Mouse (Mus musculus) left cerebral cortex, postnatal 14 days (tissue): ENCODE data around the gene Pnmal1. TPM values are rescaled to one million over a fixed set of nuclear protein-coding genes. Genes with fewer than 3 reads are reported as not detected.

Experiments used
- total RNA-seq, 2 experiments: library from RNA; stranded (reverse); gene quantifications; 2 replicates each; pipeline ENCODE4 v1.2.3; 2021

Pnmal1 gene
- total RNA-seq, 2 experiments from 2014 or later = 85.4 to 91.6 TPM

Other genes with a start within 250 kb of the Pnmal1 start
- not detected for gene Ceacam9, start 237.8 kb upstream of the Pnmal1 start, total RNA-seq
- 100 to 1,000 TPM; 349 to 363 TPM for gene Ap2s1, start 221.3 kb upstream of the Pnmal1 start, total RNA-seq
- 1 to 10 TPM; 3.8 to 5.7 TPM for gene Slc1a5, start 178.3 kb upstream of the Pnmal1 start, total RNA-seq
- gene Strn4, start 143.8 kb upstream of the Pnmal1 start, total RNA-seq = 100 to 1,000 TPM; 333 to 347 TPM
- gene Fkrp, start 142.9 kb upstream of the Pnmal1 start, total RNA-seq = 10 to 100 TPM; 50.3 to 57.2 TPM
- 1 to 10 TPM; 9.0 to 9.3 TPM for gene Prkd2, start 116.8 kb upstream of the Pnmal1 start, total RNA-seq
- 100 to 1,000 TPM; 130 to 141 TPM for gene Dact3, start 84.4 kb upstream of the Pnmal1 start, total RNA-seq
- gene Gng8, start 67.9 kb upstream of the Pnmal1 start, total RNA-seq = 1 to 10 TPM; 1.2 to 1.5 TPM
- under 1 TPM in 1 of 2 experiments, not detected in 1; 0.11 TPM for gene Ptgir, start 53.2 kb upstream of the Pnmal1 start, total RNA-seq
- gene Calm3, start 35.6 kb upstream of the Pnmal1 start, total RNA-seq = 1,000 to 10,000 TPM; 2,088 to 2,136 TPM
- 100 to 1,000 TPM; 215 to 249 TPM for gene Pnmal2, start 15.0 kb upstream of the Pnmal1 start, total RNA-seq
- gene Gm42372, start 23.4 kb downstream of the Pnmal1 start, total RNA-seq = 10 to 100 TPM; 59.2 to 61.7 TPM
- 1 to 10 TPM; 3.0 TPM for gene Ccdc8, start 33.0 kb downstream of the Pnmal1 start, total RNA-seq
- gene Ppp5c, start 68.2 kb downstream of the Pnmal1 start, total RNA-seq = 100 to 1,000 TPM; 182 to 185 TPM
- 10 to 100 TPM in 1 of 2 experiments, 1 to 10 TPM in 1; 8.3 to 16.0 TPM for gene Hif3a, start 102.7 kb downstream of the Pnmal1 start, total RNA-seq
- 1 to 10 TPM; 3.8 to 4.2 TPM for gene Psg16, start 114.4 kb downstream of the Pnmal1 start, total RNA-seq
- gene Ceacam3, start 190.6 kb downstream of the Pnmal1 start, total RNA-seq = not detected
- gene Psg29, start 243.8 kb downstream of the Pnmal1 start, total RNA-seq = not detected